Mouse (Mus musculus): Measurements from ENCODE around the gene Gm20388. TPM values are rescaled to one million over a fixed set of nuclear protein-coding genes. Genes with fewer than 3 reads are reported as not detected.
A peak's percentile ranks its signal among the peaks of the same experiment; 100 is the strongest.

Gene Gm20388
- polyA plus RNA-seq, 1 experiment from 2014 or later, result 5.5 TPM

DNA sequence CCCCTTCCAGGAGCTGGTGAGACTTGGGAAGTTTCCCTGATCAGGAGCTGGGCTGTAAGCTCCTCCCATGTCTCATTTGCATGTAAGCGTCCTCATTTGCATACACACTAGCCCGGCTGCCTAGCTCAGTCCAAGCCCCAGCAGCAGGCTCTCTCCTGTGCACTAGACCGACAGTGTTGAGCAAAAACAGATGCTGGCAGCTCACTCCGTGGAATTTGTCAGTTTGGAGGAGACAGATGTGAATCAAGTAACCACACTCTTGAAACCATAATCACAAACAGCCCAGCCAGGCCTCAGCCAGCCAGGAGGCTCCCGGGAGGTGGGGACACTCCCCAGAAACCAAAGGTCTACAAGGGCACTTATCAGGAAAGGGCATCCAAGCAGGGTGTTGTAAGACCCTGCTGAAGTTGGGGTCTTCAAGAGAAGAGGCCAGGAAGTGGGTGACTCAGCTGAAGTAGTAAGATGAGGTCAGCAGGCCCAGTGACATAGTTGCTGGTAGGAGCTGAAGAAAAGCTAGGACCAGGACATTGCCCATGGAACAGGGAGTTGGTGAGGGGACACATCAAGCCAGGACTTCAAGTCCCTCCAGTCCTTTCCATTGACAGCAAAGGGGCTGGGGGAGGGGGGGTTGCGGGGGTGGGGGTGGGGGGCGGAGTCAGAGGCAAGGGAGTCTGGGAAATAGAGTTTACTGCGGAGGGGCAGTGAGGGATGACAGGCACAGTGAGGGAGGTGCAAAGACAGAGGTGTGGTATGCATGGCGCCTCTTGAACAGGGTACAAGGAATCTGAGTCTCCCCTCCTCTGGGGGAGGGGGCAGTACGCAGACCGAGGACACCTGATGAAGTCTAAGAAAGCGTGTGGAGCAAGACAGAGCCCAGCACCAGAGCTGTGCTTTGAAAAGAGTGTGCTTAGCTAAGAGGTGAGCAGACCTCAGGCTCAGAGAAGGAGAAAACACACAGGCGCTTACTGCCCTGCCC lies 306.5 kb downstream of the Gm20388 start:
- H3K27me3 ChIP-seq (ENCODE audit: poor library complexity, severe bottlenecking), result peaks cover 19% of the 10 kb centered on the region
- H3K4me1 ChIP-seq, result peaks cover 54% of the 10 kb centered on the region
- no peaks in the 10 kb centered on the region for H3K36me3 ChIP-seq (replicated peaks)
- H3K27ac ChIP-seq, result peak overlapping the region; percentile 71
- DNase-seq (ENCODE audit: extremely low spot score, low spot score), result peak; percentile 61
- no peaks in the 10 kb centered on the region for H3K9me3 ChIP-seq
- peak overlapping the region; percentile 13; the same call in 1 of the 2 replicates for H3K4me3 ChIP-seq
- WGBS, result 18% methylated on average over 13 of the region's 13 CpGs

DNA sequence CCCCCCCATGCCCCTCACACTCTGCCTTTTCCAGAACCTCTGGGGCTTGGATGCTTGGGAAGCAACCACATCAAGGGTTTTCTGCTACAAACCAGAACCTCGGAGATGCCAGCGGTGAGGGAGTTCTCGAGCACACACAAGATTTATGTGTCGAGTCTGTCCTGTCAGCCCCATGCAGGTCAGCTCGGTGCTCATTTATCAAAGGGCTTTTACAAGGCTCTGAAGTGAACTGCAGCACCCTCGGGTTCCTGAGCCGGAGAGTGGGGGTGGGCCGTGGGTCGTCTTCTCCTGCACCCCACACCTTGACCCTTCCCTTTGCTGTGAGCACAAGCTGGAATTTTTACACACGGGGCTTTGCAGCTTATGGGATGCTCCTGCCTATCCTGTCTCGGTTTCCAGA lies 311.9 kb downstream of the Gm20388 start:
- WGBS, result 83% methylated on average over 11 of the region's 11 CpGs
- Histone ChIP-seq H3K27ac (peak overlapping the region; percentile 40; the same call in 1 of the 2 replicates), H3K27me3 (ENCODE audit: poor library complexity, severe bottlenecking) (peaks cover 38% of the 10 kb centered on the region), H3K4me3 (no peak overlapping the region), H3K36me3 (replicated peaks) (no peaks in the 10 kb centered on the region), H3K9me3 (no peaks in the 10 kb centered on the region), H3K4me1 (peaks cover 71% of the 10 kb centered on the region)
- DNase-seq (ENCODE audit: extremely low spot score, low spot score), result no peak

DNA sequence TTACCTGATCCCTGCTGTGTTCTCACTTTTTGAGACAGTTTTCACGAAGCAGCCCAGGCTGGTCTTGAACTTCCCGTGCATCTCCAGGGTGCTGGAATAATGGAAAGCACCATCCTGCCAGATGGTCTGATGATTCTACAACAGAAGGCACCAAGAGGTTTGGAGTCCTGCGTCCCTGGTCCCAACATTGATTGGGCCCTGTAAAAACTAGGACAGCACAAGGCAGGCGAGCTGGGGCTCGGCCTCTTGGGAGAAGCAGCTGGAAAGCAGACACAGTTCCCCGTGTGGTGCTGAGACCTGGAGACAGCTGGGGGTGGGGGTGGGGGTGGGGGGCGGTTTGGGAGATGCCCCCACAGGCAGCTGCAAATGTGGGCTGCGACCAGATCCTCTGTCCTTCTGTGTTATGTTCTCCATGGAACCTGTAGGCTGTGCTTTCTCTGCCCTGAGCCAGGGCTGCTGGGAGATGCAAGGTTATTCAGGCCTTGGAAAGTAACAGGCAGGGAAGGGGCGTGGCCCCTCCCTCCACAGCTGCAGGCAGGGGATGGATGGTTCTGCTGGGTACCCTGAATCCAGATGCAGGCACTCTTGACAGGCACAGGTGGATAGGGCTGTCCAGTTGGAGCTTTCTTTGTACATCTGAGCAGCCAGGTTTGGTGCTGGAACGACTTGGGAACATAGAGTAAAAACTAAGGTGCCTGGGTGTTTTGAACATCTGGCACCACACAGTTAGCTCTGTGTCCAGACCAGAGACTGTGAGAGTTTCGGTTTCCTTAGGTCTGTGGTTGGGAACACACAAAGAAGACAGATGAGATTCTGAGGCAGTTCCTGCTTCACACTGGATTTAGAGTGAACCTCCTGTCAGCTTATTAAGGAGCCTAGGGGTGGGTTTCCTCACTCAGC lies 314.1 kb downstream of the Gm20388 start:
- 52% methylated on average over 11 of the region's 11 CpGs for WGBS
- no peak for DNase-seq (ENCODE audit: extremely low spot score, low spot score)
- peaks cover 56% of the 10 kb centered on the region for H3K27me3 ChIP-seq (ENCODE audit: poor library complexity, severe bottlenecking)

DNA sequence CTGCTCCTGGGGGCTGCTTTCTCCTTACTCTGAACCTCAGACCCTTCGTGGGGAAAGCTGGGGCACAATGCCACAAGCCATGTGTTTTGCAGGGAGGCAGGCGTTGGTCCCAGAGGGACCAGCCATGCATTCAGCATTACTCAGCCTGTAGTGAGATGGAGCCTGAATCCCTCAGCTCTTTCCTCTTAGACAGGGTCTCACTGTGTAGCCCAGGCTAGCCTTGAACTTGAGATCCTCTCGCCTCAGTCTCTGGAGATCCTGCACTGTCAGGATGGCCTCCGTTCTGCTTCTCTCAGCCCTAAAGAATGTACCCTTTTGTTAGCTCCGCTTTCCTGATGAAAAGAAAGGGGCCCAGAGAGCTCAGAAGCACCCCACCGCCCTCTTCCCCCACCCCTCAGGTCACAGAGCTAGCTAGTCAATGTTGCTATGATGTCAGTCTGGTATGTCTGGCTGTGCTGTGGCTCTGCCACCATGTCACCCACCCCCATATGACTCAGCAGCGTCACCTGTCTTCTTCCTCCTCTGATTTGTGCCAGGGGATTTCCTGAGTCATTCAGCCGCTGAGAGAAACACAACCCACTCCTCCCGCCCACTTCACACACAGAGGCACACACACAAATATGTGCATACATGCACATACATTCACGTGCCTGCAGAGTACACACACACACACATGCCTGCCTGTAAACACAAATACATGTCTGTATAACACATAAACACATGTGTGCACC lies 314.9 kb downstream of the Gm20388 start:
- Histone ChIP-seq H3K9me3 (no peaks in the 10 kb centered on the region), H3K4me1 (peaks cover 88% of the 10 kb centered on the region), H3K36me3 (replicated peaks) (no peaks in the 10 kb centered on the region), H3K4me3 (no peak overlapping the region), H3K27me3 (ENCODE audit: poor library complexity, severe bottlenecking) (peaks cover 64% of the 10 kb centered on the region), H3K27ac (peak overlapping the region; percentile 84)
- 44% methylated on average over 10 of the region's 10 CpGs for WGBS
- peak; percentile 33 for DNase-seq (ENCODE audit: extremely low spot score, low spot score)

More for the DNA sequence above, 314.1 kb downstream of the Gm20388 start:
- Histone ChIP-seq H3K4me3 (no peak overlapping the region), H3K9me3 (no peaks in the 10 kb centered on the region), H3K4me1 (peaks cover 84% of the 10 kb centered on the region), H3K27ac (peak overlapping the region; percentile 84), H3K36me3 (replicated peaks) (no peaks in the 10 kb centered on the region)

DNA sequence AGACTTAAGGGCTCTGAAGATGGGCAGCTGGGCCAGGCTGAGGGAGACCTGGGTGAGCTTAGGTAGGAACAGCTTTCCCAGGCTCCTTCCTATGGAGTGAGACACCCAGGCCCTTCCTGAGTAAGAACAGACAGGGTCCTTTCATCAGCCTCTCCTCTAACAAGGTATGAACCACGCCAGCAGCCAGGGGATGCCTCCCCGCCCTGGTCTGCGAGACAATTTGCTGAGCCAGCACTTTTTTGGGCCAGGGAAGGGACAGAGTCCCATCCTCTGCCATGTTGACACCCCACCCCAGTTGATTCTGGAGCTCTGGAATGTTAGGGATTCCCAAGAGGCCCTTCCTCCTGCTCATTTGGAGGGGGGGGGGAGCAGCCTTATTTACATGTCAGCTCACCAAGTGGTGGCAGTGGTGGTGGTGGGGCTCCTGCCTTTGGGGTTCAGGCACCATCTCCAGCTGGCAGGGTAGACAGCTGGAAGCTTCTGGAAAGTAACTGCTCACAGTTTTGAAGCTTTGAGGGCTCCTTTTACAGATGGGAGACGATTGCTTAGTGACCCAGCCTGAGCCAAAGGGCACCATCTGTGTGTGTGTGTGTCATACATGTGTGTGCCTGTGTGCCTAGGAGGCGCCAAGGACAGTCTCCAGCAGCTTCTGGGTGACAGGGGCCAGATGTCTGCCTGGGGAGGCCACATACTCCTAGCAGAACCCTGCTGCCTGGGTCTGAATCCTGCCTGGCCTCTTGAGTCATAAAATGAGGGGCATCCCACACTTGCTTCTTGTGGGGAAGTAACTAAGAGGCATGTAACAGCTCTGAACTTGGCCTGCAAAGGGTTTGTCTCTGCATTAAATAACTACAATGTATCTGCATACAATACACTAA lies 316.3 kb downstream of the Gm20388 start:
- H3K4me1 ChIP-seq, result peaks cover 93% of the 10 kb centered on the region
- H3K27ac ChIP-seq, result peak overlapping the region; percentile 86
- WGBS, result 59% methylated on average over 5 of the region's 5 CpGs
- DNase-seq (ENCODE audit: extremely low spot score, low spot score), result no peak
- H3K9me3 ChIP-seq, result no peaks in the 10 kb centered on the region
- H3K36me3 ChIP-seq (replicated peaks), result no peaks in the 10 kb centered on the region
- H3K4me3 ChIP-seq, result peak overlapping the region; percentile 69; the same call in 1 of the 2 replicates
- peaks cover 65% of the 10 kb centered on the region for H3K27me3 ChIP-seq (ENCODE audit: poor library complexity, severe bottlenecking)

DNA sequence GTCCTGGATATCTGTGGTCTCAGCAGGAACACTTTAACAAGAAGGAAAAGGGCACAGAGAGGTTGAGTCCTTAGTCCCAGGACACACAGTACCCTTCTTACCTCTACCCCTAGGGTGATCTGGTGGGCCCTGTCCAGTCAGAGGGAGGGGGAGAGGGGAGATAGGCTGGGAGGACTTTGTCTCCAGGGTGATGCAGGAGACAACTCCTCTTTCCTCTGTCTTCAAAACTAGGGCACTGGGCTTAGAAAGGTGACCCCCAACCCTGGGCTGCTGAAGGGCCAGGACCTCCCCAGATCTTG lies 316.9 kb downstream of the Gm20388 start:
- H3K9me3 ChIP-seq, result no peaks in the 10 kb centered on the region
- H3K27ac ChIP-seq, result peak overlapping the region; percentile 86
- peaks cover 65% of the 10 kb centered on the region for H3K27me3 ChIP-seq (ENCODE audit: poor library complexity, severe bottlenecking)
- peak; percentile 33 for DNase-seq (ENCODE audit: extremely low spot score, low spot score)
- no peaks in the 10 kb centered on the region for H3K36me3 ChIP-seq (replicated peaks)
- peak overlapping the region; percentile 69 for H3K4me3 ChIP-seq
- peaks cover 93% of the 10 kb centered on the region for H3K4me1 ChIP-seq

DNA sequence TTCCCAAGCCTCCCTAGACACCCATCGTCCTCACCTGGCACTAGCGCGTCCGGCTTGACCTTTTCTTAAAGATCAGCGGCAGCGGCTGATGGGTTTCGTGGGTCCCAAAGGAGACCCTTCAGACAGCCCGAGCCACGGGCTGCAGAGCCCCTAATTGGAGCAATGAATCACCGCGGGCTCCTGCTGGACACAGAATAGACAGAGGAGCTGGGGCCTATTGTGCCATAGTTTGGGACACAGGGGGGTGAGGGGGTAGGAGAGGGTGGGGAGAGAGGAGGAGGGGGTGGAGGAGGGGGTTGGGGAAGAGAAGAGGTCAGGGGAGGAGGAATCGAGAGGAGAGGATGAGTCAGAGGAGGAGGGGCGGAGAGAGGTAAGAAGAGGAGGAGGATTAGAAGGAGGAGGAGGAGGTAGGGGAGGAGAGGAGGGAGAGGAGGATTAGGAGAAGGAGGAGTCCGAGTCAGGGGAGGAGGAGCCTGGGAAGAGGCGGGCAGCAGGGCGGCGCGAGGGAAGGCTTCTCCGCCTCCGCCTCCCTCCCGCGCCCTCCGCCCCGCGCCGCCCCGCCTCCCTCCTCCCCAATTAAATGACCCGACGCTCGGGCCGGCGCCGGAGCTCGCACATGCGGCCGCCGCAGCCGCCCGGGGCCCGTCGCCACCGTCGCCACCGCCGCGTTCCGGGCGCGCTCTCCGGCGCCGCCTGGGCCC lies 317.4 kb downstream of the Gm20388 start, which contains the start of gene Gse1:
Gene Gse1, plus strand, starts transcription at position 566 of the 701 bp plus-strand sequence.
- Histone ChIP-seq H3K36me3 (replicated peaks) (no peaks in the 10 kb centered on the region), H3K9me3 (no peaks in the 10 kb centered on the region), H3K27me3 (ENCODE audit: poor library complexity, severe bottlenecking) (peaks cover 65% of the 10 kb centered on the region), H3K27ac (peak within 1 kb of the TSS; percentile 86), H3K4me3 (peak within 1 kb of the TSS; percentile 69), H3K4me1 (peaks cover 93% of the 10 kb centered on the region)
- WGBS, result 3% methylated on average over 51 of the region's 52 CpGs
- DNase-seq (ENCODE audit: extremely low spot score, low spot score), result peak; percentile 79

DNA sequence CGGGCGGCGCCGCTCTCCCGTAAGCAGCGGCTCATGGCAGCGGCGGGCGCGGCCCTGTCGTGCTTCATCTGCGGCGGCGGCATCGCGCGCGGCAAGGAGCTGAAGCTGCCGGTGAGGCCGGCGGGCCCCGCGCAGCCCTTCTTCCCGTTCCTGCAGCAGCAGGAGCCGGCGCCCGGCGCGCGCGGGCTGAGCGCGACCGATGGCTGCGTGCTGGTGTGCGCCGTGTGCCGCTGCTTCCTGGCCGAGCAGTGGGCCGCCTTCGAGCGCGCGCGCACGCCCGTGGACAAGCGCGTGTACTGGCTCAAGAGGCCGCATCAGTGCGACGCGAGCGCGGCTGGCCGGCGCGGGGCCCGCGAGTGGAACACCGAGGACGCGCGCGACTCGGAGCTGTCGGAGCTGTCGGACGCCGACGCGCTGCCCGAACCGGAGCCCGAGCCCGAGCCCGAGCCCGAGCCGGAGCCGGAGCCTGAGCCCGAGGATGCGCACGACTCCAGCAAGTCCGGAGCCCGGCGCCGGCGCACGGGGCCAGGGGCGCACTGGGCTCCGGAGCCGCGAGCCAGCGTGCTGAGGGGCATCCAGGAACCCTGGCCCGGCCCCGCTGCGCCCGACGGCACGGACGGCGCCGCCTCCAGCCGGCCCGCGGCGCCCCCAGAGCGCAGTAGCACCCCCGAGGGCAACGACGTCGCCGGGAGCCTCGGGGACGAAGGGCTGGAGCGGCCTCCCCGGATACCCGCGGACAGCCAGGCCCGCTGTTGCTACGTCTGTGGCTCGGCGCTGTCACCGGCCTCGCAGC lies 318.3 kb downstream of the Gm20388 start:
- H3K27ac ChIP-seq, result peak overlapping the region; percentile 86
- under 1% methylated on average over 125 of the region's 125 CpGs for WGBS

DNA sequence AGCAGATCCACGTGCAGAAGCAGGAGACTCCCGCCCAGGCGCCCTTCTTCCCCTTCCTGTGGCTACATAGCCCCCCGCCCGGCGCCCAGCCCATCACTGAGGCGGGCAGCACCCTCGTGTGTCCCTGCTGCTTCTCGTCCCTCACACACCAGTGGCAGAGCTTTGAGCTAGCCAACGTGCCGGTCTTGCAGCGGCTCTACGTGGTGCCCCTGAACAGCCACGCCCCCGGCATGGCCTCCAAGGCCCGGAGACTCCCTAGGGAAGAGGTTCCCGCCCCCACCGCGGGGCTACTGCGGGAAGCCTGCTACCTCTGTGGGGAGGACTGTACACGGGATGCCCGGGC lies 318.9 kb downstream of the Gm20388 start:
- H3K9me3 ChIP-seq, result no peaks in the 10 kb centered on the region
- peak overlapping the region; percentile 86 for H3K27ac ChIP-seq
- H3K27me3 ChIP-seq (ENCODE audit: poor library complexity, severe bottlenecking), result peaks cover 79% of the 10 kb centered on the region
- peak overlapping the region; percentile 69 for H3K4me3 ChIP-seq
- peaks cover 4% of the 10 kb centered on the region for H3K36me3 ChIP-seq (replicated peaks)
- peaks cover 96% of the 10 kb centered on the region for H3K4me1 ChIP-seq
- DNase-seq (ENCODE audit: extremely low spot score, low spot score), result peak; percentile 57
- under 1% methylated on average over 22 of the region's 22 CpGs for WGBS

More for the DNA sequence above, 318.3 kb downstream of the Gm20388 start:
- H3K36me3 ChIP-seq (replicated peaks), result no peaks in the 10 kb centered on the region
- peaks cover 73% of the 10 kb centered on the region for H3K27me3 ChIP-seq (ENCODE audit: poor library complexity, severe bottlenecking)
- H3K9me3 ChIP-seq, result no peaks in the 10 kb centered on the region
- H3K4me3 ChIP-seq, result peak overlapping the region; percentile 69
- peaks cover 96% of the 10 kb centered on the region for H3K4me1 ChIP-seq
- DNase-seq (ENCODE audit: extremely low spot score, low spot score), result peak; percentile 40

DNA sequence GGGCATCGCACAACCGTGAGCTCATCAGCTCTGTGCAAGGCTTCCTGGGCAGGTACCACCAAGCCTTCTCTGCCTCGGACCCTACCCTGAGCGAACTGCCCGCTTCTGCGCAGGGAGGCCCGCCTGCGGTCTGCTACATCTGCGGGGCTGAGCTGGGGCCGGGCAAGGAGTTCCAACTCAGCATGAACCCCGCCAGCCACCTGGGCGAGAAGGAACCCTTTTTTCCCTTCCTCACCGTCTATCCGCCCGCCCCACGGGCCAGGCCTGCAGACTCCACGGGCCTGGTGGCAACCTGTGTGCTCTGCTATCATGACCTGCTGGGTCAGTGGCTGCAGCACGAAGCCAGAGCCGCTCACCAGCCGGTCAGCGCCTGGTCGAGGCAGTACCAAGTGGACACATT lies 319.4 kb downstream of the Gm20388 start:
- H3K9me3 ChIP-seq, result no peaks in the 10 kb centered on the region
- WGBS, result 10% methylated on average over 22 of the region's 22 CpGs
- peak overlapping the region; percentile 86 for H3K27ac ChIP-seq

More for the DNA sequence above, 319.4 kb downstream of the Gm20388 start:
- Histone ChIP-seq H3K4me3 (peak overlapping the region; percentile 69), H3K4me1 (peaks cover 95% of the 10 kb centered on the region), H3K27me3 (ENCODE audit: poor library complexity, severe bottlenecking) (peaks cover 82% of the 10 kb centered on the region), H3K36me3 (replicated peaks) (peaks cover 10% of the 10 kb centered on the region)
- peak; percentile 34 for DNase-seq (ENCODE audit: extremely low spot score, low spot score)
